Mouse (Mus musculus): ENCODE measurements around the gene Spock2. TPM values are rescaled to one million over a fixed set of nuclear protein-coding genes. Genes with fewer than 3 reads are reported as not detected.
A peak's percentile ranks its signal among the peaks of the same experiment; 100 is the strongest.

Spock2 gene
- polyA plus RNA-seq, 2 experiments = 7.6 to 17.7 TPM

- TF ChIP-seq POLR2A (IDR thresholded peaks at IDR 0.05; ENCODE audit: borderline replicate concordance, extremely low read depth, insufficient read depth, insufficient read length) = no peak
- Histone ChIP-seq H3K9ac (ENCODE audit: low read depth, low read length, severe bottlenecking) (peak overlapping the region; percentile 66), H3K27ac (replicated peaks; ENCODE audit: low read depth, low read length) (no peak overlapping the region), H3K4me2 (replicated peaks; ENCODE audit: low read depth, low read length, severe bottlenecking) (peak overlapping the region; percentile 93), H3K9me3 (ENCODE audit: control insufficient read depth, low read length) (no peaks in the 10 kb centered on the region), H3K36me3 (ENCODE audit: control insufficient read depth, insufficient read depth, low read length) (no peaks in the 10 kb centered on the region), H3K4me1 (ENCODE audit: control insufficient read depth, insufficient read depth, low read length) (peaks cover 6% of the 10 kb centered on the region), H3K27me3 (ENCODE audit: control insufficient read depth, insufficient read depth, low read length) (peaks cover 26% of the 10 kb centered on the region), H3K4me3 (replicated peaks; ENCODE audit: low read length) (peak overlapping the region; percentile 59)
- WGBS = under 1% methylated on average over 46 of the region's 57 CpGs
- peak; percentile 29 for DNase-seq (ENCODE audit: low spot score)
- ATAC-seq (ENCODE audit: low FRiP score, low read depth) = peak; percentile 77
Observed at GRCm38 (mm10) chr10:60106531-60107186, 640 bp downstream of the Spock2 start.

- H3K36me3 ChIP-seq (ENCODE audit: control insufficient read depth, insufficient read depth, low read length) = no peaks in the 10 kb centered on the region
- no peaks in the 10 kb centered on the region for H3K9me3 ChIP-seq (ENCODE audit: control insufficient read depth, low read length)
- WGBS = 1% methylated on average over 24 of the region's 28 CpGs
- H3K4me1 ChIP-seq (ENCODE audit: control insufficient read depth, insufficient read depth, low read length) = peaks cover 6% of the 10 kb centered on the region
- DNase-seq (ENCODE audit: low spot score) (no peak), ATAC-seq (ENCODE audit: low FRiP score, low read depth) (no peak)
- H3K27ac ChIP-seq (replicated peaks; ENCODE audit: low read depth, low read length) = no peak overlapping the region
- peaks cover 26% of the 10 kb centered on the region for H3K27me3 ChIP-seq (ENCODE audit: control insufficient read depth, insufficient read depth, low read length)
- H3K4me3 ChIP-seq (replicated peaks; ENCODE audit: low read length) = peak overlapping the region; percentile 59
- peak overlapping the region; percentile 93 for H3K4me2 ChIP-seq (replicated peaks; ENCODE audit: low read depth, low read length, severe bottlenecking)
- no peak for TF ChIP-seq POLR2A (IDR thresholded peaks at IDR 0.05; ENCODE audit: borderline replicate concordance, extremely low read depth, insufficient read depth, insufficient read length)
- H3K9ac ChIP-seq (ENCODE audit: low read depth, low read length, severe bottlenecking) = peak overlapping the region; percentile 66
Observed at GRCm38 (mm10) chr10:60107448-60107847, 1.4 kb downstream of the Spock2 start.

GRCm38 (mm10) chr10:60108321-60109111, 2.5 kb downstream of the Spock2 start:
- peaks cover 26% of the 10 kb centered on the region for H3K27me3 ChIP-seq (ENCODE audit: control insufficient read depth, insufficient read depth, low read length)
- no peak overlapping the region for H3K4me3 ChIP-seq (replicated peaks; ENCODE audit: low read length)
- no peak overlapping the region for H3K27ac ChIP-seq (replicated peaks; ENCODE audit: low read depth, low read length)
- H3K9ac ChIP-seq (ENCODE audit: low read depth, low read length, severe bottlenecking) = no peak overlapping the region
- H3K9me3 ChIP-seq (ENCODE audit: control insufficient read depth, low read length) = no peaks in the 10 kb centered on the region
- TF ChIP-seq POLR2A (IDR thresholded peaks at IDR 0.05; ENCODE audit: borderline replicate concordance, extremely low read depth, insufficient read depth, insufficient read length) = no peak
- H3K36me3 ChIP-seq (ENCODE audit: control insufficient read depth, insufficient read depth, low read length) = no peaks in the 10 kb centered on the region
- ATAC-seq (ENCODE audit: low FRiP score, low read depth) (no peak), DNase-seq (ENCODE audit: low spot score) (no peak)
- no peak overlapping the region for H3K4me2 ChIP-seq (replicated peaks; ENCODE audit: low read depth, low read length, severe bottlenecking)
- H3K4me1 ChIP-seq (ENCODE audit: control insufficient read depth, insufficient read depth, low read length) = peaks cover 6% of the 10 kb centered on the region
- WGBS = 53% methylated on average over 15 of the region's 17 CpGs

GRCm38 (mm10) chr10:60109336-60109735, 3.3 kb downstream of the Spock2 start:
- Histone ChIP-seq H3K4me3 (replicated peaks; ENCODE audit: low read length) (no peak overlapping the region), H3K9me3 (ENCODE audit: control insufficient read depth, low read length) (no peaks in the 10 kb centered on the region), H3K27ac (replicated peaks; ENCODE audit: low read depth, low read length) (no peak overlapping the region), H3K4me2 (replicated peaks; ENCODE audit: low read depth, low read length, severe bottlenecking) (no peak overlapping the region), H3K36me3 (ENCODE audit: control insufficient read depth, insufficient read depth, low read length) (no peaks in the 10 kb centered on the region), H3K4me1 (ENCODE audit: control insufficient read depth, insufficient read depth, low read length) (peaks cover 6% of the 10 kb centered on the region), H3K27me3 (ENCODE audit: control insufficient read depth, insufficient read depth, low read length) (peaks cover 26% of the 10 kb centered on the region), H3K9ac (ENCODE audit: low read depth, low read length, severe bottlenecking) (no peak overlapping the region)
- 82% methylated on average over 8 of the region's 8 CpGs for WGBS
- ATAC-seq (ENCODE audit: low FRiP score, low read depth) = no peak
- DNase-seq (ENCODE audit: low spot score) = no peak
- no peak for TF ChIP-seq POLR2A (IDR thresholded peaks at IDR 0.05; ENCODE audit: borderline replicate concordance, extremely low read depth, insufficient read depth, insufficient read length)

- no peak overlapping the region for H3K9ac ChIP-seq (ENCODE audit: low read depth, low read length, severe bottlenecking)
- H3K4me2 ChIP-seq (replicated peaks; ENCODE audit: low read depth, low read length, severe bottlenecking) = no peak overlapping the region
- peaks cover 6% of the 10 kb centered on the region for H3K4me1 ChIP-seq (ENCODE audit: control insufficient read depth, insufficient read depth, low read length)
- no peaks in the 10 kb centered on the region for H3K36me3 ChIP-seq (ENCODE audit: control insufficient read depth, insufficient read depth, low read length)
- DNase-seq (ENCODE audit: low spot score) = no peak
- TF ChIP-seq POLR2A (IDR thresholded peaks at IDR 0.05; ENCODE audit: borderline replicate concordance, extremely low read depth, insufficient read depth, insufficient read length) = no peak
- H3K27me3 ChIP-seq (ENCODE audit: control insufficient read depth, insufficient read depth, low read length) = peaks cover 22% of the 10 kb centered on the region
- no peak overlapping the region for H3K4me3 ChIP-seq (replicated peaks; ENCODE audit: low read length)
- no peaks in the 10 kb centered on the region for H3K9me3 ChIP-seq (ENCODE audit: control insufficient read depth, low read length)
- no peak overlapping the region for H3K27ac ChIP-seq (replicated peaks; ENCODE audit: low read depth, low read length)
- ATAC-seq (ENCODE audit: low FRiP score, low read depth) = no peak
- 66% methylated on average over 8 of the region's 8 CpGs for WGBS
Observed at GRCm38 (mm10) chr10:60109989-60110388, 4.0 kb downstream of the Spock2 start.
